Mouse (Mus musculus) adipose tissue, adult 10 weeks (tissue): Measurements from ENCODE around the gene Olfr433. TPM values are rescaled to one million over a fixed set of nuclear protein-coding genes. Genes with fewer than 3 reads are reported as not detected.

Source experiments
- polyA plus RNA-seq: library from polyadenylated mRNA; stranded (reverse); fragments of 350-450 nt; fragmentation: Illumina TruSeq; extraction: RNeasy Lipid Tissue Mini Kit (QIAGEN cat#74804); gene quantifications from one replicate; pipeline ENCODE4 v1.2.3, GENCODE M21; 2014; ENCODE audit warnings: low read depth, low replicate concordance

Gene Olfr433
- polyA plus RNA-seq: not detected

GRCm38 (mm10) chr1:174040523-174041177 is at the start of gene Olfr433:
Gene Olfr433, plus strand, starts transcription at chr1:174040705.

DNA sequence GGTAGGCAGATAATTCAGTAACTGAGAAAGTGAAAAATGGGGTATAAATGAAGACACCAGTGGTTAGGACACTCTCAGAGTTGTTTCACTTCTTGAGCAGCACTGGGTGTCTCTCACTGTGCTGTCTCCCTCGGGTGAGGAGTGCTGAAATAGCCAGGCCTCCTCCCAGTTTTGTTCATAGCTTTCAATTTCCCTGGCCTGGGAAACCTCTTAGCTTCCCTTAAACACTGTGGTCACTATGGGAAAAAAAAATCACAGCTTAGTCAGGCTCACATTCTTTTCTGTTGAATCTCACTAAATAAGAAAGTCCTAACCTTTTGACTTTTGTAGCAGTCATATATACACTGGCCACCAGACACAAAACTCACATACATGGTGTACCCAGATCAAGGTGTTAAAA is 8.8 kb upstream of the Olfr433 start, which contains the start of gene Ifi205:
Gene Ifi205 (minus strand): TSS at position 113 of the 400 bp plus-strand sequence.

DNA sequence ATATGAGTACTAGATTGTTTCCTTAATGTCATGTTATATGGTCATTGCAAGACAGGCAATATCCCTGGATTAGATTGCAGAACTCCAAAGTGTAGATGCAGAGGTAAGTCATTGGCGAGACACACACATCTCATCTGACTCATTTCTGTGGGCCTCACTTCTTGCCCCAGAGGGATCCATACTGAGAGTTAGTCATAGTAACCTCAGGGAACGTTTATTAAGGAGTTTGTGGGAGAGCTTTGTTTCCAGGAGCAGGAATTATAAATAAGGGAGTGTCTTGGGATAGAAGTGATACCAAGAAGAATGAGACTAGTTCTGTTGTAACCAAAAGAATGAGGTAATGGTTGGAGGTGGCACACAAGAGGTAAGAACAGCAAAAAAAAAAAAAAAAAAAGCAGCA is 8.4 kb downstream of the Olfr433 start, which contains the start of gene Olfr432:
Gene Olfr432 (plus strand): TSS at position 313 of the 400 bp plus-strand sequence.

DNA sequence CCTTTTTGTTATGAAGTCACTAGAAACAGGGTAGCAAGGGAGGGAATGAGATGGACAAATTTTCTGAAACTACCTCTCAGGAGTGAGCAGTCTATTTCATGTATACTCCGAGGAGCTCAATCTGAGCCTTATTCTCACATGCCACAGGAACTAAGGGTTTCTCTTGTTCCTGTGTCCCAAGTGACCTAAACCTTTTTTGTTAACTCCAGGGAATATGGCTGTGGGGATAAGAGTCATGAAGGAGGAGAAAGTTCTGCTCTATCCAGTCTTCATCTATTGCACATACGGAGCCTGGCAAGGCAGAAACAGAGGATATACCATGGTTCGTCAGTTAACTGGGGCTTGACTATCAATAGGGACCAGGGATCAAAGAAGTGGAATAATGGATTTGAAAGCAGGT is 25.8 kb downstream of the Olfr433 start, which contains the start of gene Olfr430:
Gene Olfr430 (plus strand): TSS at position 301 of the 400 bp plus-strand sequence.

DNA sequence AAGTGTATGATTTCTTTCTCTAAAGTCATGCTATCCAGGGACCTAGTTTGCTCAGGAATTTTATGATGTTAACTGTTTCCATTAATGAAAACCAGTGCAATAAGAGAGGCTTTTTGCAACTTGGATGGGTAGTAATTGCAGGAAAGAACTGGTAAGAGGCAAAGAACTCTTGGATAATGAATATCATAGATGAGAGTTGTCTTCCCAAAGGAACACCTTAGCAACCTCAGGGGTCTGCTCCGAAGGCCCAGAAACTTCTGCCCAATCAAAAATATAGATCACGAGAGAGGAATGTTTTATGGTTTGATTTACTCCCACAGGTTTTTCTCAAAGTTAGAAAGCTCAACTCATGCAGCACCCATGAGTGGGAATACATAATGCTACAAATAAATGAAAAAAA is 43.5 kb downstream of the Olfr433 start, which contains the start of gene Olfr429:
Gene Olfr429 (plus strand): TSS at position 301 of the 400 bp plus-strand sequence.

Other genes starting within 250 kb of the Olfr433 start
- gene Ifi211, start 127.7 kb upstream of the Olfr433 start, polyA plus RNA-seq: 9.6 TPM
- 19.2 TPM for gene Mndal, start 98.2 kb upstream of the Olfr433 start, polyA plus RNA-seq
- gene Ifi203, start 98.0 kb upstream of the Olfr433 start, polyA plus RNA-seq: 16.0 TPM
- gene Ifi202b, start 58.0 kb upstream of the Olfr433 start, polyA plus RNA-seq: not detected
- 23.5 TPM for gene Ifi205, start 8.9 kb upstream of the Olfr433 start, polyA plus RNA-seq
- gene Olfr432, start 8.5 kb downstream of the Olfr433 start, polyA plus RNA-seq: not detected
- not detected for gene Olfr430, start 25.9 kb downstream of the Olfr433 start, polyA plus RNA-seq
- not detected for gene Olfr429, start 43.6 kb downstream of the Olfr433 start, polyA plus RNA-seq
- gene Olfr427, start 56.2 kb downstream of the Olfr433 start, polyA plus RNA-seq: not detected
- gene Olfr231, start 80.5 kb downstream of the Olfr433 start, polyA plus RNA-seq: not detected
- not detected for gene Olfr424, start 90.8 kb downstream of the Olfr433 start, polyA plus RNA-seq
- gene Olfr420, start 114.9 kb downstream of the Olfr433 start, polyA plus RNA-seq: not detected
- gene Spta1, start 132.1 kb downstream of the Olfr433 start, polyA plus RNA-seq: 0.26 TPM
- gene Olfr419, start 211.4 kb downstream of the Olfr433 start, polyA plus RNA-seq: not detected